Mouse (Mus musculus): ENCODE data around the gene Il1rap. TPM values are rescaled to one million over a fixed set of nuclear protein-coding genes. Genes with fewer than 3 reads are reported as not detected.

The Il1rap gene
- polyA plus RNA-seq, 2 experiments = 0.98 to 2.1 TPM

DNA sequence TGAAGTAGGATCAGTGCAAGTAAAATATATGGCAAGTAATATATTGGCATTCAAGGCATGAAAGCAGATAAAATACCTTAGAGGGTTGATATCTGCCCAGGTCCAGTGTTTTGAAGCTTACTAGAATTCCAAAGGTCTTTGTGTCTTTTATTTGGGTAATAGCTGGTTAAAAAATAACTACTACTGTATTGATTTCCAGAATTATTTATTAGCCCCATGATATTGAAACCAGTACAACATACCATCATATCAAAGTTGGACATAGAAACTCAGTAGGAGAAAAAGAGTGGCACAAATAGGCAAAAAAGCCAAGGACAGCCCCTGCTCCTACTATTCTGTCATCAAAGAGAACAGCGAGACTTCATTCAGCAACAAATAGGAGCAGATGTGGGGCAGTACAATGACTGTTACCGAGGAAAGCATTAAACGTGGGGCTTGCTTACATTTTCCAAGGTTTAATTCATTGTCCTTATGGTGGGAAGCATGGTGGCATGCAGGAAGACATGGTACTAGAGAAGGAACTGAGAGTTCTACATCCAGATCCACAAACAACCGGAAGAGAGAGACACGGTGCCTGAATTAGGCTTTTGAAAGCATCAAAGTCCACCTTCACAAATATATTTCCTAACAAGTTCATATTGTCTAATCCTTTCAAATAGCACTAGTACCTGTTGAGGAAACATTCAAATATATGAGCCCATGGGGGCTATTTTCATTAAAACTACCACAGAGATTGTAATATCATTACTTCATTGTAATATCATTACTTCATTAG lies 174.1 kb downstream of the Il1rap start:
- DNase-seq (ENCODE audit: low read depth in 3 of 3, low spot score in 3 of 3) = no peak
- Histone ChIP-seq H3K4me1 (replicated peaks; ENCODE audit: control insufficient read depth in 2 of 2, insufficient read depth in 2 of 2, low read length in 1 of 2) (no peaks in the 10 kb centered on the region), H3K27ac (no peak overlapping the region), H3K27me3 (ENCODE audit: control insufficient read depth, insufficient read depth, low read length) (no peaks in the 10 kb centered on the region), H3K36me3 (replicated peaks; ENCODE audit: control insufficient read depth, insufficient read depth, low read depth) (no peaks in the 10 kb centered on the region), H3K4me2 (ENCODE audit: low read depth) (no peak overlapping the region), H3K9ac (replicated peaks) (no peak overlapping the region), H3K9me3 (ENCODE audit: control insufficient read depth, low read length) (no peaks in the 10 kb centered on the region), H3K4me3 (ENCODE audit: insufficient read depth in 1 of 2, low read depth in 2 of 2, low read length in 2 of 2) (no peak overlapping the region)
- WGBS (ENCODE audit: insufficient replicate concordance) = 58% methylated on average over 5 of the region's 5 CpGs
- ATAC-seq (ENCODE audit: insufficient read depth) = no peak
- TF ChIP-seq CTCF (IDR thresholded peaks at IDR 0.05; ENCODE audit: low read depth) (no peak), EP300 (IDR thresholded peaks at IDR 0.05; ENCODE audit: low read depth) (no peak)

- H3K27me3 ChIP-seq (ENCODE audit: control insufficient read depth, insufficient read depth, low read length) = no peaks in the 10 kb centered on the region
- no peaks in the 10 kb centered on the region for H3K9me3 ChIP-seq (ENCODE audit: control insufficient read depth, low read length)
- TF ChIP-seq CTCF (IDR thresholded peaks at IDR 0.05; ENCODE audit: low read depth) = no peak
- TF ChIP-seq EP300 (IDR thresholded peaks at IDR 0.05; ENCODE audit: low read depth) = no peak
- DNase-seq (ENCODE audit: low read depth in 3 of 3, low spot score in 3 of 3) (no peak), ATAC-seq (ENCODE audit: insufficient read depth) (no peak)
- H3K4me2 ChIP-seq (ENCODE audit: low read depth) = no peak overlapping the region
- no peaks in the 10 kb centered on the region for H3K4me1 ChIP-seq (replicated peaks; ENCODE audit: control insufficient read depth in 2 of 2, insufficient read depth in 2 of 2, low read length in 1 of 2)
- 55% methylated on average over 2 of the region's 2 CpGs for WGBS (ENCODE audit: insufficient replicate concordance)
- H3K36me3 ChIP-seq (replicated peaks; ENCODE audit: control insufficient read depth, insufficient read depth, low read depth) = no peaks in the 10 kb centered on the region
- no peak overlapping the region for H3K27ac ChIP-seq
- H3K4me3 ChIP-seq (ENCODE audit: insufficient read depth in 1 of 2, low read depth in 2 of 2, low read length in 2 of 2) = no peak overlapping the region
- no peak overlapping the region for H3K9ac ChIP-seq (replicated peaks)
Observed at GRCm38 (mm10) chr16:26775976-26776375, 194.5 kb downstream of the Il1rap start.

DNA sequence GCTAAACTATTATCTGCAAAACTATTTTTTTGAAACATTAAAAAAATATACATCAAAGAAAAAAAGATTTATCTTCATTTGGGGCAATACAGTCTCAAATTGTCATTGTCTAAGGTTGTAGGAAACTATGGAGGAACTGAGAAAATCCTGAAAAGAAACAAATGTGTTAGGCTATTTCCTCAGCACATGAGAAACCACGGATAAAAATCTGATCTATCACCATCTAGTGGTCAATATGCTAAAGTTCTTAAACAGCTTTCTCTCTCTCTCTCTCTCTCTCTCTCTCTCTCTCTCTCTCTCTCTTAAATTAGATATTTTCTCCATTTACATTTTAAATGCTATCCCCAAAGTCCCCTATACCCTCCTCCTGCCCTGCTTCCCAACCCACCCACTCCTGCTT lies 195.6 kb downstream of the Il1rap start:
- no peak overlapping the region for H3K4me3 ChIP-seq (ENCODE audit: insufficient read depth in 1 of 2, low read depth in 2 of 2, low read length in 2 of 2)
- H3K9me3 ChIP-seq (ENCODE audit: control insufficient read depth, low read length) = no peaks in the 10 kb centered on the region
- H3K9ac ChIP-seq (replicated peaks) = no peak overlapping the region
- no peak for ATAC-seq (ENCODE audit: insufficient read depth)
- WGBS (ENCODE audit: insufficient replicate concordance) = 4% methylated on average over 1 of the region's 1 CpGs
- no peak for DNase-seq (ENCODE audit: low read depth in 3 of 3, low spot score in 3 of 3)
- H3K36me3 ChIP-seq (replicated peaks; ENCODE audit: control insufficient read depth, insufficient read depth, low read depth) = no peaks in the 10 kb centered on the region
- TF ChIP-seq CTCF (IDR thresholded peaks at IDR 0.05; ENCODE audit: low read depth) (no peak; the same call in 1 of the 2 replicates), EP300 (IDR thresholded peaks at IDR 0.05; ENCODE audit: low read depth) (no peak)
- H3K27ac ChIP-seq = no peak overlapping the region
- no peaks in the 10 kb centered on the region for H3K27me3 ChIP-seq (ENCODE audit: control insufficient read depth, insufficient read depth, low read length)
- no peak overlapping the region for H3K4me2 ChIP-seq (ENCODE audit: low read depth)
- H3K4me1 ChIP-seq (replicated peaks; ENCODE audit: control insufficient read depth in 2 of 2, insufficient read depth in 2 of 2, low read length in 1 of 2) = no peaks in the 10 kb centered on the region

Other genes with a start within 250 kb of the Il1rap start
- gene Cldn1, start 209.9 kb upstream of the Il1rap start, polyA plus RNA-seq (2012; rRNA removed) = 16.7 and 17.5 TPM in 2 replicates
- gene Cldn1, start 209.9 kb upstream of the Il1rap start, polyA plus RNA-seq (2014; fragmentation: Nextera tagmentation; extraction: Ambion mirVana) = 32.6 and 35.5 TPM in 2 replicates
- gene Cldn16, start 118.6 kb upstream of the Il1rap start, polyA plus RNA-seq (2012; rRNA removed) = not detected in 2 replicates
- not detected in 2 replicates for gene Cldn16, start 118.6 kb upstream of the Il1rap start, polyA plus RNA-seq (2014; fragmentation: Nextera tagmentation; extraction: Ambion mirVana)
- gene Tmem207, start 54.9 kb upstream of the Il1rap start, polyA plus RNA-seq (2012; rRNA removed) = not detected in 2 replicates
- not detected in 2 replicates for gene Tmem207, start 54.9 kb upstream of the Il1rap start, polyA plus RNA-seq (2014; fragmentation: Nextera tagmentation; extraction: Ambion mirVana)

Data from liver, embryonic 14.5 days (tissue).